Mouse (Mus musculus) cerebellum, adult (tissue): ENCODE measurements at regions not wholly inside any gene's neighbourhood (a gene's known extent, or its start where the extent isn't known, plus 50 kb on each side); places are given as distances from the start of the nearest gene placed in this dataset.

Source experiments
- ATAC-seq: cut with Nextera tagmentation; 2 replicates; pipeline ENCODE4 v1.9.2; 2017; ENCODE audit warnings: mild to moderate bottlenecking, moderate library complexity, mixed read lengths; ENCODE audit not compliant: insufficient number of reproducible peaks, low FRiP score, low TSS enrichment

DNA sequence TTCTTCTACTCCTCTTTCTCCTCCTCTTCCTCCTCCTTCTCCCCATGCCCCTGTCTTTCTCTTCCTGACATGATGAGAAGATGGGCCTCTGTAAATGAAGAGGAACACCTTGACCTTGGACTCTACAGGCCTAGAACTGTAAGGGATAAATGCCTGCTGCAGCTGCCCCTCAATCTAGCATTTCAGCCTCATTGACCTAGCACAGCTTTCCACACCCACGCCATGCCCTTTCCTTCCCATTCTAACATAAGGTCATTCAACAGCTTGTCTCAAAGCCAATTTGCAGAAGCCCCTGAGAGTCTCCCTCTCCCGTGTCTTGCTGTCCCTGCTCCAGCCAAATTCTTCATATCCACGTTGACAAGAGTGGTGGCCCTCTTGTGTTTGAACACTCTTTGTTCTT, 63.8 kb upstream of the Dscam start:
- ATAC-seq, result no peak

DNA sequence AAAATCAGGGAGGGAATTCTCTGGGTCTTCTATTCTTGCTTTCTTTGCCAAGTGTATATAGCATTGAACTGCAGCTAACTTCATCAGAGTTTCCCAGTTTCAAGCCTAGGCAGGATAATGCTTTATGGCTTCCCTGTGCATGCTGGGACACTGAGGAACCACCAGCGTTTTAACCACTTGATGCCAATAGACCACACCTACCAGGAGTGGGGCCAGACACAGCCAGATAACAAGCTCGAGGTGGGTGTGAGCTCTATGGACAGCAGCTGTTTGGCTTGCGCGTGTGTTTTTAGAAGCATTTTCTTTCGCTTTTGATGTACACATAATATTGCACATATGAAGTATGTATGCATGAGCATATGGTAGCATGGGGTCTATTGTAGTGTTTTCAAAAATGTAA, 69.1 kb upstream of the Dscam start:
- no peak for ATAC-seq

DNA sequence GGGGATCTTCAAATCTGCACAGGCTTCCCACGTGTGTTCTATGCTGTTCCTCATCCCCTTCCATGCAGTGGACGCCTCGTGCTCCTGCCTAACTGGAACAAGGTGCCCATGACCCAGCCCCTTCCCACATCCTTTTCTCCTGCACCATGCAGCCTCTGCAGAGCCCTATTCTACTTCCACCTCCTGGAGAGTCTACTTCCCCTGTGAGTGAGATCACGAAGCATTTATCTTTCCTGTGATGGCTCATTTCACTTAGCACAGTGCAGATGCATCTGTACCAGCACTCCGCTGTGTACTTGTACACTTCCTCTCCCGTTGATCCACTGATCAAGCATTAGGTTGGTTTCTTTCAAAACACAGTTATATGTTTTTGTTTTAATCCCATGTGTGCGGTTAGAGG, 69.5 kb upstream of the Dscam start:
- ATAC-seq, result no peak

DNA sequence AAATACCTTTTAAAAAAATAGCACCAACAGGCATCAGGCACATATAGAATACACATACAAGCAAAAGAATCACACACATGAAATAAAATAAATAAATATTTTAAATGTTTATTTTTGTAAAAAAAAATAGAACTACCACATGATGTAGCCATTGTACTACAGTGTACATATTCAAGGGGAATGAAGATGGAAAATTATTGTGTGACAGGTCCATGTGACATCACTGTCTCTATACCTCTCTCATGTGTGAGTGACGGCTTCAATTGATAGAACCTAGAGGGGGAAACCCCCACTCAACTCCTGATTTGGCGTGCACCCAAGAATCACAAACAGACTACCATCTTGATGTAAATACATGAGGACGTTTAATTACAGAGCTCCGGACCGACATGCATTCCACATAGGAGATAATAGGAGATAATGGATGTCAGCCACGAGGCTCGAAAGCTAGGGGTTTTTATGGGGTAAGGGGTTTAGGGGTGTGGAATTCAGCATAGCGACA, 70.4 kb upstream of the Dscam start:
- ATAC-seq, result no peak

DNA sequence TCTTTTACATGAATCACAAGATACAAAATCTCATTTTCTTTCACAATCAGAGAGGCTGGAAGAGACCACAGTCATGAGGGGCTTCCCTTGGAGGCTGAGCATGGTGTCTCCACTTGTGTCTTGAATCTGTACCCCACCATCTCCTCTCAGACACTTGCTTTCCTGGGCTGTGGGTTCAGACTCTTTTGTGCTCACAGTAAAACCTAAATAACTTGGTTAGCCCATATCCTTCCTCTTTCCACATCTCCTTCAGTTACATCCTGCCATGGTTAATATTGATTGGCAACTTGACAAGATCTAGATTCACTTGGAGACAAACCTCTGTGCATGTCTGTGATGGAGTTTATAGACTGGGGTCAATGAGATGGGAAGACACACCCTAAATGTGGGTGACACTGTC, 71.1 kb upstream of the Dscam start:
- ATAC-seq, result no peak

DNA sequence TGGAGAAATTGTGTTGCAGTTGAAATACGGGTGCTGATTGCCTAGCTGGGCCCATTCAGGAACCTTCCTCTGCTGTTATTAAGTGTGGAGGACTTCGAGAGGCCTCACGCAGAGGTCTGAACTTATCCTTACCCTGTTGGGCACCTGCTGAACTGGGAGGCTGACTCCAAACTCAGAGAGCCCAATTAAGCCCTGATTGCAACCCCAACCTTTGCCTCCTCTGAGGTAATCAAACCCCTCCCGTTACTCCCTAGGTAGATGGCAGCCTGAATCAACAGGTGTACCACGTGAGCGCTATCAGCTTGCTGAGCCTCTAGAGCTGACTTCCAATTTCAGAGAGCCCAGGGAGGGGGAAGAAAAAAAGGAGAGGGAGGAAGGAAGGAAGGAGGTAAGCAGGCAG, 79.9 kb upstream of the Dscam start:
- no peak for ATAC-seq

DNA sequence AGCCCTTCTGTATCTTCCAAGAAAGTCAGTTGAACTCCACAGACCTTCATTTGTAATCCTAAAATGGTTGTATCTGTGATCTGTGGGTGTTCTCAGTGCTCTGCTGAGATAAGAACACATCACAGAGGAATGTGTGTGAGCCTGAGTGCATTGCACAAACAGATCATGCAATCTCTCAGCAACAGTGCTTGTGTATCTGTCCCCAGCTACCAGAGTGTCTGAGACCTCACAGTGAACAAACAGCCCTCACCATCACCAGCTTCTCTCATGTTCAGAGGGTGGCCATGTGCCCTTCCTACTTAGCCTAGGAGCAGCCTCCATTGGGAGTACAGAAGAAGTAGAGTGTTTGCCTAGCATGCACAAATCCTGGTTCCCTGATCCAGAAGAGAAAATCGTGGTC, 82.0 kb upstream of the Dscam start:
- no peak for ATAC-seq

DNA sequence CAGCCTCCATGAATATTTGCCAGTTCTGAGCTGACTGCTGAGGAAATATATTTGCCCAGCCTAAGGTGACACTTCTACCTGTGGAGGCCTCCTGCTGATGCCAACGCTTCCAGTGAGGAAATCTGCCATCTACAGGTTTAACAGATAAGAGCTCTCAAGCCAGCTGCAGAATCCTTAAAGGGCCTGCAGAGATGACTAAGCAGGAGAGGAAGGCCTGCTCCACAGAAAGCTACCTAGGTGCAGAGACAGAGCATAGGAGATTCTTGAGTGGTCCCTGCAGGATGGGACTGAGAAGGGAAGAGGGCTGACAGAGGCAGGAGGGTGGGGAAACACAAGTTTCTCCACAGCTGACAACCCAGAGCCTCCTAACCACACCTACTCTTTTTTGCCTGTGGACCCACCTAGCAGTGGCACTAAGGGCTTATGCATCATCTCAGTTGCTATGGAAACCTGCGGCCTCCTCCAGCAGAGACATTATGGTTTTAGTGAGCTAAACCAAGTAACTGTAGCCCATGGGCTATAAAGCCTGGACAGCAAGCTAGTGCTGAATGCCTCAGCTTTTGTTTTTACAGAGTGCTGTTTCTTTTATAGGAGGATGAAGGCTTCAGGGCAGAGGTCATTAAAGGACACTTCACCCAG, 82.6 kb upstream of the Dscam start:
- ATAC-seq, result no peak

DNA sequence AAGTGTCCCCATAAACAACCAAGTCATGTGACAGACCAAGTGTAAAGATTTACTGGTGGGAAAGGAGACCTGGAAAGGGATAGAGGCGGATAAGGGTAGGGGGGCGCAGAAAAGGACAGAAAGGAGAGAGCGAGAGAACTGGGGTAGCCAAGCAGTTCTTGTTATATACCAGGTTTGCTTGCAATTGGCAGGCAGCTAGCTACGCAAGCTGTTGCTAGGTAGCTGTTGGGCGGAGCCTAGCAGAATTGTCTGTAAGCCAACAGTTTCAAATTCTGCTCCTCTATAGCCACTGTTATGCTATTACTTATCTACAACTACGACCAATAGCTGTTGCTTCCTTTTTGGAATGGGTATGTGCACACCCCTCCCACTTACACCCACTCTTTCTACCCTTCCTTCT, 88.3 kb upstream of the Dscam start:
- no peak for ATAC-seq

DNA sequence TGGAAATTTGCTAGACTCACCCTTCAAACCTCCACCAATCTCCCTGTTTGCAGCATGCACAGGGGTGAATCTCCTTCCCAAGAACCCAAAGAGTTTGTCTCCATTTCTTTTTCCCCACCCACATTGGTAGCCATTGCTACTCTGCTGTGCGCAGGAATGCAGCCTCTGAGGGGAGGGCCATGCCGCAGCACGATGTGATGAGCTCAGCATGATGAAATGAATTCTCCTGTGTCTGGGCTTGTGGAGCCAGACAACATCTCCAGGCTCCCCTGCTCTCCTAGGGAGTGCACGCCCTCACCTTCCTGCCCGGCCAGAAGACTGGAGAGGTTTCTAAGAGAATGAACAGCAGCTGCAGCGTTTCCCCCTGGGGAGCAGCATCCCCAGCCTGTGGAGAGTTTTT, 92.9 kb upstream of the Dscam start:
- ATAC-seq, result no peak

DNA sequence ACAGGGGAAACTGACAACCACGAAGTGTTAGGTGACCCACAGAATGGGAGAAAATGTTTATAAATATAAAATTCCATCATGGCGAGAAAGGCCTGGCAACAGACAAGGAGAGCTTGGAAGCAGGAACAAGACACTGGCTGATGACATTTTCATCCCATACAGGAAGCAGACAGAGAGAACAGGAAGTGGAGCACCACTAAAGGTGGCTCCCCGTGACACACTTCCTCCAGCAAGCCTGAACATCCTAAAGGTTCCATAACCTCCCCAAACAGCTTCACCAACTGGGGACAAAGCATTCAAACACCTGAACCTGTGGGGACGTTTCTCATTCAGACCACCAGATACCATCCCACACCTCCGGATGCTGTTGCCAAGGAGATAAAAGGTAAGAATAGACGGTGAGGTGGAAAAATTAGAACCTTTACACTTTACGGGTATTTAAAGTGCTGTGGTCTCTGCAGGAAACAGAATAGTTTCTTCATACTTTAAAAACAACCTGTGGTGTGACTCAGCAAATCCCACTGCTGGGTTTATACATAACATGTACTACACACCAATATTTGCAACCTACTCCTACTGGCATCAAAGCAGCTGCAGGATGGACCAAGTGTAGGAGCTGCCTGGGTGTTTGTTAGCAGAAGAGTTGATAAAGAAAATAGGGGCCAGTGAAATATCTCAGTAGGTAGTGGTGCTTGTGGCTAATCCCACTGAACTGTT, 86.0 kb upstream of the Bace2 start:
- no peak for ATAC-seq

DNA sequence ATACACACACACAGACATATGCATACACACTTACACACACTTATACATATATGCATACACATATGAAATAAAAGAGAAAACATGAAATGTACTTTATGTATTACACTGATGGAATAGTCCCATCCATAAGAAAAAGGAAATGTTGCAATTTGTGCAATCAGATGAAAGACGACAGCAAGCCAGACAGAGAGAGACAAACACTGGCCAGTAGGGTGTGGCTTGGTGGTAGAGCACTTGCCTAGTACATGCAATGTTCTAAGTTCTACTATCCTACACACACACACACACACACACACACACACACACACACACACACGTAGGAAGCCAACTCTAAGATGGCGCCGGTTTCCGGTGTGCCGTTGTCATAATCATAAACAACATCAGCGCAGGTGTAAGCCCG, 85.3 kb upstream of the Bace2 start:
- no peak for ATAC-seq

DNA sequence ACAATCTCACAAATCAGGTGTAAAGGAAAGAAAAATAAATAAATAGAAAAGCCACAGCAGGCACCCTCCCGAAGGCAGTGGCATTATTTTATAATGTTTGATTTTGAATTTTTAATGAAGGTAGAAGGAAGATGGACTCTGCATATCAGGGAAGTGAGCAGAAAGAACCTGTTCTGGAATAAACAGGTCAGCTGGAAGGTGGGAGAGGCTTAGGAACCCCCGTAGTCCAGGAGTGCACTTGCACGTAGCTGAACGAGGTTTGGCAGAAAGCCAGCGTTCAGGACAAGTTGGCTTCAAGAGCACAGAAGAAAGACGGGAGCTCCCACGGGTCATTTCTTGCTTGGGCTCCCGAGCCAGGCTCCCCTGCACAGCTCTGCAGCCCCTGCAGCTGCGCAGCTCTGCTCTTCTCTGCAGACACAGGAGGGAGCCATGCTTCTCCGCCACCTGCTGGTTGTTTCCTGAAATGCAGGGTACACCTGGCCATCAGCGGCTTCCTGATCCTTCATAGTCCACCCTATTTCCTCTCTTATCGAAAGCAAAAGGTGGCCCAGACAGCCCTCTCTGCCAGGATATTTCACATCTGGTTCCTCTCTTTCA, 84.4 kb upstream of the Bace2 start:
- peak; percentile 66 for ATAC-seq

DNA sequence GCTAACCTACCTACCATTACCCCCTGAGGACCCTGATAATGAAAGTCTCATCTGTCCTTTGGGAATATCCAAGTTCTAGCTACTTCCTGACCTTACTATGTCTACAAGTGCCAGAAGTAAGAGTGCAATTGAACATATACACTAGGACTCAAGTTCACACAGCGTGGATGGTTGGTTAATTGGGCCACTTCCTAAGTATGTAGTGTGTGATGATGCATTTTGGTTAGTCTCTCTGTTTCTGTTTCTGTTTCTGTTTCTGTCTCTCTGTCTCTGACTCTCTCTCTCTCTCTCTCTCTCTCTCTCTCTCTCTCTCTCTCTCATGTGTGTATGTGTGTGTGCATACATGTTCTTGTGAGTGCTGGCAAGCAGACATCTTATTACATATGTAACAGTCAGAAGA, 77.6 kb upstream of the Bace2 start:
- ATAC-seq, result no peak

DNA sequence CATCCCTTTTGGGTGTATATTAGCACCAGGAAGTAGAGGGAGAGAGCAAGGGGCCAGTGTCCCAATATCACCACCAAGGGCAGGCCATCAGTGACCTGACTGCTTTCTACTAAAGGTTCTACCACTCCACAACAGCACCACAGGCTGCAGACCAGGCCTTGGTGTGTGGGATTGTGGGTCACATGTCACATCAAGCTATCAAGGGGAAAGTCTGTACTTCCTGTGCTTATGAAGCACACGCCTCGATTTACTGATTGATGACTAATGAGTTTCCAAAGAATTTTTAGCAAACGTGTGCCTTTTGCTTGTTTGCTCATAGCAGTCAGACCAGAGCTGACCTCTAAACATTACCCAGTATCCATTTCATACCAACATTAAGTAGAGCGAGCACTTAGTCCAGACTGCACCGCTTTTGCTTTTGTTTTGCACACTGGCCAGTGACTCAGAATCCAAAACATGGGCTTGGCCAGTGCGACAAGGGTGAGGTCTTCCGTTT, 74.9 kb upstream of the Bace2 start:
- no peak for ATAC-seq

DNA sequence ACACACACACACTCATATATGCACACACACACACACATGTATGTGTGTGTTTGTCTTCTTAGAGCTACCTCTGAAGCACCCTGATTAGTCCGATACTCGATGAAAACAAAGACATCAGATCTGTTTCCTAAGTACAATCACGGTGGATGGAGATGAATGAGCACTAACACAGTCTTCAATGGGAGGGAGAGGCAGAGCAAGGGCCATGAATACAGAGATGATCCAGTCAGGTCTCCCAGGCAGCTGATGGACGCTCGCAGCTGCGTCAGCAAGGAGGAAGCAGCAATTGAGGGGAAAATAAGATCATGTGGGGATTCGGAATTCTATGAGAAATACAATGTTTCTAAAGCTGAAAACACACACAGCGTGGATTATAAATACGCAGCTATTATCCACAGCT, 73.6 kb upstream of the Bace2 start:
- ATAC-seq, result no peak

DNA sequence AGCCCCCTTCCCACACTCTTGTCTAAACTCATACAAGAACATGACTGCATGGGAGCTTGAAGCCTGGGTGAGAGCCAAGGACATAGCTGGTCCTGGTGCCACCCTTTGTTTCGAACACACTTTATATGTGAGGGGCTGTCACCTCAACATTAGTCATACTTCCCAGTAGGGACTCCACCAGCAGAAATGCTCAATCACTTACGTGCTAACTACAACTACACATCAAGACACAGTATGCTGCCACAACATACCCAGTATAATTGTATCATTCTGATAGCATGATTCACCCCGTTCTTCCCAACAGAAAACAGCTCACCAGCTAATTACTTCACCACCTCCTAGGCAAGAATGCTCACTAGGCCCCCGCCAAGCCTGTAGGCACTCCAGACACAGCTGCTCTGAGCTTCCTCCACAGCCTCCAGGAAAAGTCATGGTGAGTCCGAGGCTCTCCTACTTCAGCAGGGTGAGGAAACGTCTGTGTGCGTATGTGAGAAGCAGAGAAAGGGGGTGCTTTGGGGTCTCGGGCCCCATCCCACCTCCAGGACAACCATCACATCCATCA, 70.6 kb upstream of the Bace2 start:
- no peak for ATAC-seq

DNA sequence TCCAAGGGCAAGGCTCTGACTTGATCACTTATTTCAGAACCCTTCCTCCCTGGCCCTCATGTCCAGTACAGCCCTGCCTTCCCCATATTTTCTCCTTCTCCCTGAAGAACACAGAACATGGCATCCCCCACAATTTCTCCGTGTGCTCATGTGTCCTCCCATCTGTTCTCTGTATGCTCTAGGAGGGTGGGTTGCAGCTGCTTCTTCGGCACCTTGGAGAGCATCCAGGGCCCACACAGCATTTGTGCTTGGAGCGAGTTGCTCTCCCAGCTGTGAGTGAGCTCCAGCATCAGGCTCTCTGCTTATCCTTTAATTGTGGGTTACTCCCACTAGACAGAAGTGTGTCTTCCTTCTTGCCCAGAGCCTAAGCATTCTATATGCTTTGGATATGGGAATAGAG, 69.8 kb upstream of the Bace2 start:
- ATAC-seq, result no peak

DNA sequence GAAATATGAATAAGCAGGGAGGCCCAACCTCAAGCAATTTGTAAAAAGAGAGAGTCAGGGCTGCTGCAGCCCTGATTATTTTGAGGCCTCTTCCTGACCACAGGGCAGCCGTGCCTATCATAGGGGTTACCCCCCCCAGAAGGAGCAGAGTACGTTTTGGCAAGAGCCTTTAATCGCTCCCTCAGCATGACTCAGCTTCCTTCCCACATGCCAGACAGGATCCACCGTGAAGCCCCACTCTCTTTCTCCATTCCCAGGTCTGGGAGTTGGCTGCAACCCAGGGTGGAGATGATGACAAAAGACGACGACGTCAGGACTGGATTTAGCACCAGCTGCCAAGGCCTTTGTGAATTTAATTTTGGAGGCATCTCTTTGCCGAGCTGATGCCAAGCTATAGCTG, 67.9 kb upstream of the Bace2 start:
- no peak for ATAC-seq

DNA sequence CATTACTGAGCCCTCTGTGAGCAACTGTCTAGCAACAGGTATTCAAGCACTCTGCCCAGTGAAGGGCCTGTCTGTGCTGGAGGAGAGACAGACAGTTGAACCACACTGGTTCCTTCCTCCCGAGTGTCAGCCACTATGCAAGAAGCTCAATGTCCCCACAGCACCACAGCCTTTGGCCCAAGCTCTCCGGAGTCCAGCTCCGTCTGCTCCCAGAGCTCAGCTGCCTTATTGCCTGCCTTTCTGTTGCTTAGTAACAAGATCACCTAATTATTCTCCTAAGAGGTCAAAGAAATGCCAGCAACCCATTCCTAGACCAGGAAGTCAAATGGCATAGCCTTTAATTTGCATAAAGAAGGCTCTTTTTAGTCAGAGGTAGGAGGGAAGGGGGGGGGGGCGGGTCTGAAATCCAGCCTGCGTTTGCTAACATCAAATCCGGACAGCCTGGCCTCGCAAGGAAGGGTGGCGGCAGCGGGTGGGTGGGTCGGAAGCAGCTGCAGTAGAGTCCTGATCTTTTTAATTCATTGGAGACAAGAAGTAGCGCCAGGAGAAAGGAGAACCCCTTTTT, 64.0 kb upstream of the Bace2 start:
- ATAC-seq, result no peak

DNA sequence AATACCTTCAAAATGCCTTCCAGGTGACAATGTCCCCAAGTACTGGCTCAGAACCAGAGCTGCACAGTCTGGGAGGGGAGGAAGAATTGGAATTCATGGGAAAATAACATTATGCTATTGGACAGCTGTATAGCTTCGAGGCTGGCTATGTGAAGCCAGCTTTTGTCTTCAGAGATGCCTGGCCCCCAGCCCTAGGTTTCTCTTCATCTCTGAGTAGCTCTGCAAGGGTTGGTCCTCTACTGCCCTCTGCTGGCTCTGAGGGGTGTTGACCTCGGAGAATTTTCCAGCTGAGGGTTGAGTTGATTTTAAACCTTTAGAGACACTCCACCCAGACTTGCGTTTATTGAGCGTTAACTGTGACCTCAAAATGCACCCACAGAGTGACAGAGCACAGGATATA, 63.3 kb upstream of the Bace2 start:
- 0 out of 2 replicates have a peak, but pooled peaks have one; percentile 23 for ATAC-seq
